Mouse (Mus musculus) midbrain, embryonic 14.5 days (tissue): ENCODE results near the gene Arsb. TPM values are rescaled to one million over a fixed set of nuclear protein-coding genes. Genes with fewer than 3 reads are reported as not detected.
"Not testable (repeated sequence)": the region's sequence is repeated elsewhere in the genome, so short reads cannot be mapped to it uniquely, and the experiment has no call there.

ENCODE experiments used
- ATAC-seq: fragments of 200-750 bp; cut with Nextera tagmentation; 2 replicates; pipeline ENCODE4 v1.8.0; 2017; ENCODE audit warnings: moderate number of reproducible peaks, moderate library complexity; ENCODE audit not compliant: low FRiP score, low TSS enrichment
- DNase-seq: peaks from one replicate; pipeline ENCODE4 v3.0.0-alpha.2; 2015
- H3K27ac ChIP-seq: fragments of 300-500 bp; sonication (generic); replicated peaks from 2 replicates; pipeline ENCODE4 v1.5.1; 2014; ENCODE audit warnings: mild to moderate bottlenecking, low read depth, low read length, moderate library complexity
- H3K27me3 ChIP-seq: fragments of 300-500 bp; sonication (generic); 2 replicates; pipeline ENCODE4 v1.6.1; 2014; ENCODE audit warnings: low read length, control low read depth, mixed read lengths; ENCODE audit not compliant: control insufficient read depth, insufficient read depth
- H3K36me3 ChIP-seq: fragments of 300-500 bp; sonication (generic); 2 replicates; pipeline ENCODE4 v1.6.1; 2014; ENCODE audit warnings: low read length, control low read depth; ENCODE audit not compliant: control insufficient read depth, insufficient read depth
- H3K4me1 ChIP-seq: fragments of 300-500 bp; sonication (generic); 2 replicates; pipeline ENCODE4 v1.6.1; 2014; ENCODE audit warnings: mild to moderate bottlenecking, antibody characterized with exemption, low read length, control low read depth; ENCODE audit not compliant: control insufficient read depth, insufficient read depth
- H3K4me2 ChIP-seq: fragments of 300-500 bp; sonication (generic); 2 replicates; pipeline ENCODE4 v1.6.1; 2014; ENCODE audit warnings: mild to moderate bottlenecking, low read length, moderate library complexity
- H3K4me3 ChIP-seq: fragments of 300-500 bp; sonication (generic); replicated peaks from 2 replicates; pipeline ENCODE4 v1.5.1; 2014; ENCODE audit warnings: low read depth, low read length
- H3K9ac ChIP-seq: fragments of 300-500 bp; sonication (generic); replicated peaks from 2 replicates; pipeline ENCODE4 v1.6.1; 2014; ENCODE audit warnings: mild to moderate bottlenecking, low read length, moderate library complexity
- H3K9me3 ChIP-seq: fragments of 300-500 bp; sonication (generic); 2 replicates; pipeline ENCODE4 v1.6.1; 2016; ENCODE audit warnings: low read length, control low read depth, mixed read lengths; ENCODE audit not compliant: control insufficient read depth
- WGBS: fragments of 180-500 bp; shearing (Covaris S2); extraction: QIAGEN DNeasy Blood & Tissue Kit; methylation state at CpG from one replicate; pipeline ENCODE4 v1.1.7; 2014; 5-methylcytosine and 5-hydroxymethylcytosine counted together
- polyA plus RNA-seq: library from polyadenylated mRNA; unstranded; fragments of >200 nt; fragmentation: Nextera tagmentation; extraction: Ambion mirVana; gene quantifications from 2 replicates; pipeline ENCODE4 v1.2.1, GENCODE M21; 2014

The Arsb gene
- polyA plus RNA-seq, 1 experiment from 2014 or later: 12.7 TPM

DNA sequence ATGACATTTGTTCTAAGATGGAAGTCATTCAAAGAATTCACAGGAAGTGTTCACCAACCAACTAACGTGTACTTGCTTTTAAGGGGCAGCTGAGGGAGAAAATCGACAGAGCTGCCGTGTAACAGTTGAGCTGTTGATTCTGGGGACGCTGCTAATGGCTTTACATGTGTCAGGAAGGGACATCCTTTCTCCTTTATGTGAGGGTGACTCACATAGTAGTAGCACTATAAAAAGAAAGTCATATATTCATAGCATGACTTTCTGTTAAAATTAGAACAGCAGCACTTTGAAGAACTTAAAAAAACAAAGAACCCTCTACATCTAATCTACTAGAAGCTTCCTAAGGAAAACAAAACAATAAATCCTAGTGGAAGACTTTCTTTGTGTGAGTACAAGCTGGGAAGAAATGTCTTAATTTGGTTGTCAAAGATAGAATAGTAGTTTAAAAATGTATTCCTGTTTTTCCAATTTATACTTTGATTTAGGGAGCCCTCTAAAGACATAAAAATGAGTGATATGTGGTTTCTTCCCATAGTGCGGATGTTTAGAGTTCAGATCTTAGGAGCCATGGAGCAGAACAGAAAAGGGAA, 25.7 kb downstream of the Arsb start:
- Histone ChIP-seq H3K9ac (no peak overlapping the region), H3K9me3 (no peaks in the 10 kb centered on the region), H3K4me1 (0 out of 2 replicates have a peak, but pooled peaks cover 5% of the 10 kb centered on the region), H3K4me3 (no peak overlapping the region), H3K27ac (no peak overlapping the region), H3K27me3 (no peaks in the 10 kb centered on the region), H3K36me3 (no peaks in the 10 kb centered on the region), H3K4me2 (no peak overlapping the region)
- DNase-seq (no peak), ATAC-seq (no peak)
- 86% methylated on average over 5 of the region's 5 CpGs for WGBS

DNA sequence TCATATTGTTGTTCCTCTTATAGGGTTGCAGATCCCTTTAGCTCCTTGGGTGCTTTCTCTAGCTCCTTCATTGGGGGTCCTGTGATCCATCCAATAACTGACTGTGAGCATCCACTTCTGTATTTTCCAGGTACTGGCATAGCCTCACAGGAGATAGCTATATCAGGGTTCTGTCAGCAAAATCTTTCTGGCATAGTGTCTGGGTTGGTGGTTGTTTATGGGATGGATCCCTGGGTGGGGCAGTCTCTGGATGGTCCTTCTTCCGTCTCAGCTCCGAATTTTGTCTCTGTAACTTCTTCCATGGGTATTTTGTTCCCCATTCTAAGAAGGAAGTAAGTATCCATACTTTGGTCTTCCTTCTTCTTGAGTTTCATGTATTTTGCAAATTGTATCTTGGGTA, 38.9 kb downstream of the Arsb start:
- not testable (repeated sequence) for ATAC-seq

DNA sequence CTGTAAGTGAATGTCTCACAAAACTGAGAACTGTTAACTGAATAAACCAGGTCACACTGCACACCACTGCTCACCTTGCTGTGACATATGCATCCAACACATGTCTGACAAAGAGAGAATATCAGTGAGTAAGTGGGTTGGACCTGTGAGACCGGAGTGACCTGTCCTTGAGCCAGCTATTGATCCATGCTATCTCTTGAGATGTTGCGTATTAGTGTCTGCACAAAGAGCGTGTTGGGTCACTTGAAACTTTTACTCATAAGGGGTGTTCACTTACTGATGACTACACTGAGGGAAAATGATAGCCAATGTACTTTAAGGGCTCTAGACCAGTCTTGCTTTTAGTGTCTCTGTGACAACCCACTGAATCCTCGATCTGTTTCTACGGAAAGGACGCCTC, 42.7 kb downstream of the Arsb start:
- Histone ChIP-seq H3K9me3 (no peaks in the 10 kb centered on the region), H3K9ac (no peak overlapping the region), H3K27me3 (no peaks in the 10 kb centered on the region), H3K4me3 (no peak overlapping the region), H3K4me1 (no peaks in the 10 kb centered on the region), H3K4me2 (no peak overlapping the region), H3K27ac (no peak overlapping the region), H3K36me3 (no peaks in the 10 kb centered on the region)
- DNase-seq (no peak), ATAC-seq (no peak)
- WGBS: 97% methylated on average over 6 of the region's 6 CpGs

More for the DNA sequence above, 38.9 kb downstream of the Arsb start:
- WGBS: 83% methylated on average over 2 of the region's 2 CpGs
- H3K4me1 ChIP-seq, H3K27me3 ChIP-seq, H3K36me3 ChIP-seq, H3K4me2 ChIP-seq, H3K4me3 ChIP-seq, H3K27ac ChIP-seq, H3K9me3 ChIP-seq, H3K9ac ChIP-seq, DNase-seq: not testable (repeated sequence)

DNA sequence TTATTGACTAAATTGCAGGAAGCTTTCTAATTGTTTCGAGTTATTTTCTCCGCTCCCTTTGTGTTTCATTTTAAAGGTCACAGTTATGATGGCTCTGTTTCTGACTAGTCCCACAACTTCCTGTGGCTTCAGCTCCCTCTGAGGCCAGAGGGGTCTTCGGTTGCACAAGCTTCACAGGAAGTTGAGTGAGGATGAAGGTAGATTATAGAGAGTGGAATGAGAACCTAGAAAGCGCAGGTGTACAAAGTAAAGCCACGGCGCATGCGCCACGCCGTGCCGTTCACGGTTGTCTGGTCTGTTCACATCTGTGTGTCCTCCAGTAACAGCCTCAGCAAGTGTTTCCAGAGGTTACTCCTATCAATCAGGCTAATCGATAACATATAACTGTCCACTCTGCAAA, 43.2 kb downstream of the Arsb start:
- no peak overlapping the region for H3K9ac ChIP-seq

DNA sequence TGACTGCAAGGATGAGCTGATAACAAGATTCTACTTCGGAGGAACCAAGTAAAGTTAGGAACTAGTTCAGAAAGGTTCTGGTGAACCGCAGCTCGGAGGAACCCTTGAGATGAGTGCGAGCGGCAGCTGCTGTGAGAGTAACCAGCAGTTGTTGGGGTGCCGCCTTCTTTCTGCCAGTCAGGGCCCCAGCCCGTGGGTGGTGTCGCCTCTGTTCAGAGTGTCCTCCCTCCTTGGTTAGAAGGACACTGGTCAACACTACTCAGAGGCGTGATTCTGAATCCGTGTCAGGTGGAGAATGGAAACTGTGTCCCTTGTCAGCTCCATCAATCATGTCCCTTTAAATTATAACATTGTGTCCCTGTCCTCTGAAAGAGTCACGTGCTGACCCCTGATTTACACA, 43.7 kb downstream of the Arsb start:
- H3K27me3 ChIP-seq: no peaks in the 10 kb centered on the region
- WGBS: 91% methylated on average over 11 of the region's 11 CpGs
- ATAC-seq: no peak
- H3K27ac ChIP-seq: no peak overlapping the region
- H3K36me3 ChIP-seq: no peaks in the 10 kb centered on the region
- no peaks in the 10 kb centered on the region for H3K4me1 ChIP-seq
- no peak overlapping the region for H3K4me3 ChIP-seq
- H3K9ac ChIP-seq: no peak overlapping the region
- H3K4me2 ChIP-seq: no peak overlapping the region
- no peak for DNase-seq
- H3K9me3 ChIP-seq: no peaks in the 10 kb centered on the region

More for the DNA sequence above, 43.2 kb downstream of the Arsb start:
- Histone ChIP-seq H3K4me3 (no peak overlapping the region), H3K36me3 (no peaks in the 10 kb centered on the region), H3K27ac (no peak overlapping the region), H3K4me1 (no peaks in the 10 kb centered on the region), H3K27me3 (no peaks in the 10 kb centered on the region), H3K4me2 (no peak overlapping the region), H3K9me3 (no peaks in the 10 kb centered on the region)
- no peak for DNase-seq
- 94% methylated on average over 12 of the region's 12 CpGs for WGBS
- no peak for ATAC-seq

DNA sequence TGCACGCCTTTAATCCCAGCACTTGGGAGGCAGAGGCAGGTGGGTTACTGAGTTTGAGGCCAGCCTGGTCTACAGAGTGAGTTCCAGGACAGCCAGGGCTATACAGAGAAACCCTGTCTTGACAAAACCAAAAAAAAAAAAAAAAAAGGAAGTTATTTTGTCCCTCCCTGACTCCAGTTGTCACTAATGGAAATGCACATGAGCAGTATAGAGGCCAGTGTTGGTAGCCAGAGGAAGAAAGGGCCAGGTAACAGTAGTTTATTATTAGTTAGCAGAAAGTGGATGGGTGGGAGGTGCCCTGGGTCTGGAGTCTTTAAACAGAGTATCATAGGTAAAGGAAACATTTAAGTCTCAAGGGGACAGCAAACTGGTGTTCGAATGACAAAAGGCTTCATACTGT, 44.7 kb downstream of the Arsb start:
- Histone ChIP-seq H3K4me3 (no peak overlapping the region), H3K36me3 (no peaks in the 10 kb centered on the region), H3K27me3 (no peaks in the 10 kb centered on the region), H3K9me3 (no peaks in the 10 kb centered on the region), H3K27ac (no peak overlapping the region), H3K9ac (no peak overlapping the region), H3K4me2 (no peak overlapping the region), H3K4me1 (no peaks in the 10 kb centered on the region)
- DNase-seq (no peak), ATAC-seq (no peak)
- 93% methylated on average over 2 of the region's 2 CpGs for WGBS

DNA sequence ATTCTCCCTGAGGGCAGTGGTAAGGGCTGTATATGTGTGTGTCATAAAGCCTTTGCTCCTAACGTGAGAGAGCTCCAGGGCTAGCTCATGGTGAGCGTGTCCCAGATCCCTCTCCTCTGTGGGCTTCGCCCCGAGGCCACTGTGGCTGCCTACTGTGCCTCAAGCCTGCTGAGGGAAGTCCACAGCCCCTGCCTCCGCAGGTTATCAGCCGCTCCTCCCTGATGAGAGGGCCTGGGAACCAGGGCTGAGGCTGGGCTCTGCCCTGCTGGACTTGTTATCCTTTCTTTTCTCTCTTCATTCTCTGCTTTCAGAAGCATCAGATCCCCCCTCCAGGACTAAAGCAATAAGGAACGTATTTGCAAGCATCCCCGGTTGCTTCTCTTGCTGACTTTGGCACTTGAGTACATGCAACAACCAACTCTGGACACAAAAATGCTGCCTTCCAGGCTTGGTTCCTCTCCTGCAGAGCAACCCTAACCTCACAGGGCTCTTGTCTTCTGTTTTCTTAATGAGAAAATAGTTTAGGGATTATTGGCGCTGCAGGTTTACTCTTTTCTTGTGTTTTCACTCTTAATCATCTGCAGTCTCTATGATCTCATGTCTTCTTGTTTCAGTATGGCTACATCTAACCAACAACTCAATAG, 45.4 kb downstream of the Arsb start:
- Histone ChIP-seq H3K36me3 (no peaks in the 10 kb centered on the region), H3K9ac (no peak overlapping the region), H3K4me1 (no peaks in the 10 kb centered on the region), H3K27ac (no peak overlapping the region), H3K4me2 (no peak overlapping the region), H3K27me3 (no peaks in the 10 kb centered on the region), H3K9me3 (no peaks in the 10 kb centered on the region), H3K4me3 (no peak overlapping the region)
- 44% methylated on average over 9 of the region's 9 CpGs for WGBS
- DNase-seq: no peak
- no peak for ATAC-seq

DNA sequence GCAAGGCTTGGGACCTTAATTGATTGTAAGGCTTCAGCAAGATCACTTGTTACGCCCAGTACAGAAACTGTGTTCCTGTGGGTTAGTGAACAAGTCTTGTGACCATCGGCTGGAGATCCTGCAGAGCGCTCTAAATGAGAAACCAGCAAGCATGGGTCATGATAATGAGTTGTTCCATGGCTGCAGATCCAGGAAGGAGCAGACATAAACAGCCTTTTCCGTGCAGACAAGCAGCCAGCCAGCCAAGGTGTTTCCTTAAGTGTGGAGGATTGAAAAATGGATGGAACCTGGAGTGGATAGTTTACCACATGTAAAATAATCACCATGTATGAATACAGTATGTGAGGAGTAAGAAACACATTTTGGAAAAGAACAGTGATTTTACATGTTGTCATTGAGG, 48.7 kb downstream of the Arsb start:
- Histone ChIP-seq H3K4me3 (no peak overlapping the region), H3K27me3 (no peaks in the 10 kb centered on the region), H3K4me2 (no peak overlapping the region), H3K9ac (no peak overlapping the region), H3K4me1 (no peaks in the 10 kb centered on the region), H3K27ac (no peak overlapping the region), H3K9me3 (no peaks in the 10 kb centered on the region), H3K36me3 (no peaks in the 10 kb centered on the region)
- ATAC-seq: no peak
- DNase-seq: no peak
- WGBS: 88% methylated on average over 4 of the region's 4 CpGs

DNA sequence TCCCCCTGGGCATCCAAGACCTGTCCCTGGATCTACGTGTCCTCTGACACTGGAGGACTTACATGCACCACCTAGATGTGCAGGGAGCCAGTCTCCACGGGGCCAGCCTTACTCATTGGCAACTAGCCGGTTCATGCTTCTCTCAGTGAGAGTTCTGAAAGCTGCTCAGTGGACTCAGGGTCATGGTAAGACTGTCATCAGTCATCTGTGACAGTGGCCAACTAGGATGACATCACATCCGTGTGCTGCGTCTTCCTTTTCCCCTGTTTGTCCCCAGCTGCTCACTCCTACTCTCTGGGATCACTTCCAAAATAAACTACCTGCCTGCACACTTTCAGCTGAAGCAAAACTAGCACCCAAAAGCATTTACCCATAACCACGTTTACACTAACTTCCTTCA, 50.6 kb downstream of the Arsb start:
- Histone ChIP-seq H3K4me2 (no peak overlapping the region), H3K9me3 (no peaks in the 10 kb centered on the region), H3K36me3 (no peaks in the 10 kb centered on the region), H3K4me3 (no peak overlapping the region), H3K4me1 (no peaks in the 10 kb centered on the region), H3K27me3 (no peaks in the 10 kb centered on the region), H3K27ac (no peak overlapping the region), H3K9ac (no peak overlapping the region)
- ATAC-seq (no peak), DNase-seq (no peak)
- WGBS: 80% methylated on average over 6 of the region's 6 CpGs
